14 mouse cellular contexts compared by ENCODE assay signal in genomic region chr9:46434700-46435099, GRCm38 (mm10).
DNase-seq lines count a peak whose midpoint lies in the region; ATAC-seq and TF ChIP-seq lines count a peak whose summit lies in the region.
"Had no signal": no experiment of that assay in that cellular context is flagged by ENCODE, and none has a peak within 500 bp of the region (broad histone marks: within the 10 kb centered on the region; RNA-seq: fewer than 3 reads in every experiment).

No protein-coding gene starts in this region.

- no peak overlapping the region for H3K9ac ChIP-seq in forebrain, postnatal 0 days
- no peak overlapping the region for H3K9ac ChIP-seq in stomach, postnatal 0 days (ENCODE audit: low read length)
- H3K9ac ChIP-seq: embryonic facial prominence, embryonic 13.5 days; liver, embryonic 13.5 days; stomach, embryonic 15.5 days had no signal

- H3K4me3 ChIP-seq in forebrain, postnatal 0 days (ENCODE audit: low read depth, low read length): no peak overlapping the region
- H3K4me3 ChIP-seq in forebrain, embryonic 10.5 days: no peak overlapping the region
- no peak overlapping the region for H3K4me3 ChIP-seq in stomach, postnatal 0 days (ENCODE audit: low read depth, low read length)
- H3K4me3 ChIP-seq: embryonic facial prominence, embryonic 13.5 days; liver, embryonic 13.5 days; myocyte; stomach, embryonic 15.5 days had no signal

- no peak overlapping the region for H3K4me2 ChIP-seq in forebrain, postnatal 0 days (ENCODE audit: low read depth)
- no peak overlapping the region for H3K4me2 ChIP-seq in stomach, postnatal 0 days (replicated peaks; ENCODE audit: low read depth)
- H3K4me2 ChIP-seq: embryonic facial prominence, embryonic 13.5 days; liver, embryonic 13.5 days; stomach, embryonic 15.5 days had no signal

- WGBS in forebrain, postnatal 0 days: 38% methylated on average over 3 of the region's 3 CpGs
- WGBS in forebrain, embryonic 10.5 days: 80% methylated on average over 3 of the region's 3 CpGs
- 90% methylated on average over 3 of the region's 3 CpGs for WGBS in stomach, postnatal 0 days

- peak; percentile 81 for DNase-seq in forebrain, postnatal 0 days
- DNase-seq in forebrain, embryonic 10.5 days (ENCODE audit: extremely low spot score, low spot score): no peak
- peak; percentile 64 to 72 for DNase-seq in frontal cortex, postnatal 14 days (ENCODE audit: low spot score in 2 of 2)
- peak; percentile 85 to 88 for DNase-seq in left cerebral cortex, adult 18-20 months (ENCODE audit: low spot score in 2 of 2)
- DNase-seq in right cerebral cortex, postnatal 36 days (ENCODE audit: low spot score in 2 of 2): peak; percentile 82 to 90
- no peak for DNase-seq in stomach, postnatal 0 days (ENCODE audit: low spot score)
- DNase-seq in lung, postnatal 25 days (ENCODE audit: low spot score): no peak
- DNase-seq in gastrocnemius, adult 8-10 months (ENCODE audit: low spot score in 2 of 2): no peak
- DNase-seq: heart, postnatal 36 days; liver, embryonic 13.5 days had no signal

- no peak; the same call in 1 of the 2 replicates for ATAC-seq in forebrain, postnatal 0 days
- ATAC-seq in stomach, postnatal 0 days (ENCODE audit: low FRiP score, low TSS enrichment): no peak

- no peak overlapping the region for H3K27ac ChIP-seq in forebrain, postnatal 0 days (ENCODE audit: low read depth, low read length)
- no peak overlapping the region for H3K27ac ChIP-seq in forebrain, embryonic 10.5 days
- no peak overlapping the region for H3K27ac ChIP-seq in stomach, postnatal 0 days (replicated peaks)
- H3K27ac ChIP-seq: embryonic facial prominence, embryonic 13.5 days; kidney, postnatal 0 days; liver, embryonic 13.5 days; stomach, embryonic 15.5 days had no signal

- no peak for TF ChIP-seq CTCF in forebrain, postnatal 0 days (IDR thresholded peaks at IDR 0.05; ENCODE audit: low read depth)
- no peak for TF ChIP-seq CTCF in stomach, postnatal 0 days (IDR thresholded peaks at IDR 0.05; ENCODE audit: low read depth)

- no peaks in the 10 kb centered on the region for H3K4me1 ChIP-seq in forebrain, postnatal 0 days (ENCODE audit: insufficient read depth)
- H3K4me1 ChIP-seq in forebrain, embryonic 10.5 days: peaks cover 18% of the 10 kb centered on the region
- no peaks in the 10 kb centered on the region for H3K4me1 ChIP-seq in stomach, postnatal 0 days (replicated peaks; ENCODE audit: control insufficient read depth, insufficient read depth)
- H3K4me1 ChIP-seq: liver, embryonic 13.5 days; stomach, embryonic 15.5 days had no signal

- TF ChIP-seq EP300 in stomach, postnatal 0 days (optimal IDR thresholded peaks at IDR 0.05): no peak

- H3K27me3 ChIP-seq in forebrain, postnatal 0 days (ENCODE audit: insufficient read depth, low read length): peaks cover 2% of the 10 kb centered on the region; the same call in 1 of the 2 replicates
- H3K27me3 ChIP-seq in forebrain, embryonic 10.5 days (ENCODE audit: poor library complexity, severe bottlenecking): peaks cover 34% of the 10 kb centered on the region
- no peaks in the 10 kb centered on the region for H3K27me3 ChIP-seq in stomach, postnatal 0 days (ENCODE audit: control insufficient read depth, insufficient read depth, low read length)
- H3K27me3 ChIP-seq: embryonic facial prominence, embryonic 13.5 days; liver, embryonic 13.5 days; stomach, embryonic 15.5 days had no signal

- no peaks in the 10 kb centered on the region for H3K9me3 ChIP-seq in forebrain, postnatal 0 days (ENCODE audit: low read length)
- peaks cover 14% of the 10 kb centered on the region for H3K9me3 ChIP-seq in forebrain, embryonic 10.5 days
- no peaks in the 10 kb centered on the region for H3K9me3 ChIP-seq in stomach, postnatal 0 days (ENCODE audit: control insufficient read depth, low read length)
- H3K9me3 ChIP-seq: stomach, embryonic 15.5 days had no signal

- H3K36me3 ChIP-seq in forebrain, postnatal 0 days (ENCODE audit: insufficient read depth): no peaks in the 10 kb centered on the region
- no peaks in the 10 kb centered on the region for H3K36me3 ChIP-seq in forebrain, embryonic 10.5 days (replicated peaks)
- no peaks in the 10 kb centered on the region for H3K36me3 ChIP-seq in stomach, postnatal 0 days (ENCODE audit: control insufficient read depth, insufficient read depth, low read length)
- H3K36me3 ChIP-seq: embryonic facial prominence, embryonic 13.5 days; liver, embryonic 13.5 days; stomach, embryonic 15.5 days had no signal

Comparison
In these comparisons a context has a peak if more than half of its experiments do, and no peak if none do; other contexts are left out.
1. DNase-seq: peak in forebrain, postnatal 0 days (single experiment), frontal cortex, postnatal 14 days (2 of 2), left cerebral cortex, adult 18-20 months (2 of 2) and right cerebral cortex, postnatal 36 days (2 of 2); none in forebrain, embryonic 10.5 days (single experiment), stomach, postnatal 0 days (single experiment), lung, postnatal 25 days (single experiment) and gastrocnemius, adult 8-10 months (0 of 2).